Mouse (Mus musculus) thymus, postnatal 10 days (tissue): Measurements from ENCODE around the gene Adam34.
"Not testable (repeated sequence)": the region's sequence is repeated elsewhere in the genome, so short reads cannot be mapped to it uniquely, and the experiment has no call there.

Experiments
- DNase-seq, 2 experiments: peaks; one replicate each; pipeline ENCODE4 v3.0.0; 2021; ENCODE audit warnings: low spot score in 2 of 2

Gene Adam34

GRCm38 (mm10) chr8:43709949-43710348 lies at the start of gene Adam34:
Gene Adam34 (minus strand): TSS chr8:43710049.
- DNase-seq: no peak

- no peak for DNase-seq
Measured at GRCm38 (mm10) chr8:43627176-43627575, 82.7 kb downstream of the Adam34 start, which contains the start of gene Gm5346. Gene Gm5346 (minus strand): TSS chr8:43627276.

- no peak for DNase-seq
Measured at GRCm38 (mm10) chr8:43616046-43616445, 93.8 kb downstream of the Adam34 start.

GRCm38 (mm10) chr8:43603657-43604056 lies 106.2 kb downstream of the Adam34 start:
- not testable (repeated sequence) for DNase-seq

GRCm38 (mm10) chr8:43603166-43603565 lies 106.7 kb downstream of the Adam34 start:
- DNase-seq: not testable (repeated sequence)
